Mouse (Mus musculus): ENCODE data around the gene Elovl7.

- TF ChIP-seq EP300 (IDR thresholded peaks at IDR 0.05; ENCODE audit: insufficient read depth, low read depth, low read length) (no peak), CTCF (IDR thresholded peaks at IDR 0.05; ENCODE audit: low read depth, low read length) (no peak), POLR2A (IDR thresholded peaks at IDR 0.05; ENCODE audit: insufficient read depth, low read length) (no peak)
These were observed 31.0 kb downstream of the Elovl7 start for GRCm38 (mm10) chr13:108245086-108245697.
